Mouse (Mus musculus): ENCODE data around the gene 2310057N15Rik.
A peak's percentile ranks its signal among the peaks of the same experiment; 100 is the strongest.
"Not testable (repeated sequence)": the region's sequence is repeated elsewhere in the genome, so short reads cannot be mapped to it uniquely, and the experiment has no call there.

2310057N15Rik gene

DNA sequence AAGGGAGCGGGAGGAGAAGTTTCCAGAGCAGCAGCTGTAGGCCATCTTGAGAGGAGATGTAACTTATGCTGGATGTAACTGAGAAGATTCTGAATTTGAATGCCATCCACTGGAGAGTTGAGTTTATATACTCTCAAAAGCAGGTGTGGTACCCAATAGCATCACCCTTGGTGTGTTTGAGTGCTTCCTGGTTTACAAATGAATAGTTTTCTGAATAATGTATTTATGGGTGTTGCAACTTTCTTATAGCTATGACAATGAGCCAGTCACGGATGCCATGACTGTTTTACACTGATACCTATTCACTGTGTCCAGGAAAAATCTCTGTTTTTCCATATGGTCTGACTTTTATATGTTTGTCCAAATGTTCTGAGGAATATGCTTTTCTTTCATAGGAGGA is at the start of gene 2310057N15Rik:
2310057N15Rik (minus strand) TSS at position 101 of the 400 bp plus-strand sequence.
- no peak for DNase-seq (ENCODE audit: low read depth)

GRCm38 (mm10) chr16:88823736-88824135 is 49.7 kb upstream of the 2310057N15Rik start:
- DNase-seq (ENCODE audit: low read depth) = peak; percentile 1

DNA sequence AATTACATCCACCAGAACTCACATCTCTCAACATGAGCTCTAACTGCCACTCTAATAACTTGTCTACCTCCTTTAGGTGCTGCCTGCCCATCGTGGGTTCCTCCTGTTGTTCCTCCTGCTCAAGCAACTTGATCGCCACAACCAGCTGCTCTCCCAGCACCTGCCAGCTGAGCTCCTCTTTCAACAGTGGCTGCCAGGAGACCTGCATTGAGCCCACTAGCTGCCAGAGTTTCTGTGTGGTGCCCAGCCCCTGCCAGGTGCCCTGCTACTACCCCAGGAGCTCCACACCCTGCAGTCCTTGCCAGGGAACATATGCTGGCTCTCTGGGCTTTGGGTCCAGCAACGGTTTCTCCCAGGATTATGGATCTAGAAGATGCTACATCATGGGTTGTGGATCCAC is 46.1 kb upstream of the 2310057N15Rik start, which contains the start of gene Krtap15:
Krtap15 (plus strand) TSS at position 150 of the 400 bp plus-strand sequence.
- no peak for DNase-seq (ENCODE audit: low read depth)

GRCm38 (mm10) chr16:88811827-88812226 is 37.8 kb upstream of the 2310057N15Rik start, which contains the start of gene Gm20741:
TSS of gene Gm20741 (minus strand) at chr16:88812220.
- DNase-seq (ENCODE audit: low read depth) = no peak

DNA sequence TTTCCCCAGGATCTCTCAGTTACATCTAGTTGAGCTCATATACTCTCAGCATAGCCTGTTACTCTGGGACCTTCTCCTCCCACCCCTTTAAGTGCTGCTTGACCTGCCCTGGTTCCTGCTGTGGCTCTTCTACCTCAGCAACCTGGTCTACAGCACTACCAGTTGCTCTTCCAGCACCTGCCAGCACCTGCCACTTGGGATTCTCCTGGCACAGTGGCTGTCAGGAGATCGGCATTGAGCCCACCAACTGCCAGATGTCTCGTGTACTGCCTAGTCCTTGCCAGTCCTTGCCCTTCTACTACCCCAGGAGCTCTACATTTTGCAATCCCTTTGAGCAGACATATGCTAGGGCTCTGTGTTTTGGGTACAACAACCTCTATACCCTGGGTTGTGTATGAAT is 12.8 kb upstream of the 2310057N15Rik start:
- DNase-seq (ENCODE audit: low read depth) = no peak

DNA sequence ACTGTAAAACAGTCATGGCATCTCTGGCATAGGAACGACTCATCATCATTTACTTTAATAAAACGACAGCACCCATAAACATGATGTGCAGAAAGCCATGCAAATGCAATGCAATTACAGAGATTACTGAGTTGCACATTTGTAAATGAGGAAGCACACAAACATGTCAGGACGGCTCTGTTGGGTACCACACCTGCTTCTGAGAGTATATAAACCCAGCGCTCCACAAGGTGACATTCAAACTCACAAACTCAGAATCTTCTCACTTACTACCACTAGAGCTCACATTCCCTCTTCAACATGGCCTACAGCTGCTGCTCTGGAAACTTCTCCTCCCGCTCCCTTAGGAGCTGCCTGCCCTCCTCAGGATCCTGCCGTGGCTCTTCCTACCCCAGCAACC is 3.6 kb upstream of the 2310057N15Rik start, which contains the start of gene Gm5965:
Gm5965 (plus strand) TSS at position 301 of the 400 bp plus-strand sequence.
- DNase-seq (ENCODE audit: low read depth) = no peak

- not testable (repeated sequence) for DNase-seq (ENCODE audit: low read depth)
Observed at GRCm38 (mm10) chr16:88758547-88758946, 15.5 kb downstream of the 2310057N15Rik start, which contains the start of gene 2310034C09Rik. TSS of gene 2310034C09Rik (plus strand) at chr16:88758847.

GRCm38 (mm10) chr16:88751535-88751934 is 22.5 kb downstream of the 2310057N15Rik start, which contains the start of gene Krtap13:
TSS of gene Krtap13 (minus strand) at chr16:88751635.
- not testable (repeated sequence) for DNase-seq (ENCODE audit: low read depth)

DNA sequence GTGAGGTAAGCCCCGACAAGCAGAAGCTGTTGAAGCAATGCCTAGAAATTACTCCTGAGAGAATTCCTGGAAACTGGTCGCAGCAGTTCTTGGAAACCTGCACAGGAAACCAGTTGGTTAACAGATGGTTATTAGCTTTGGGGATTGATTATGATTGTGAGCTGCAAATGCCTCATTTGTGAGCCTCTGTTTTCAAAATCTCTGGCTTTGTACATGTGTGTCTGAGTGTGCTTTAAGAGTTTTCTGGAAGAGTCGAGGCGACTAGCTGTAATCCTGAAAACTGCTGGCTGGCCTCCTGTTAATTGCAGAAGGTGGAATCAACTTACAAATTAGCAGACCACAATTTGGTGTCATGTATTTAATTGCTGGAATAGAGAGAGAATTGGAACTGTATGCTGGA is 26.1 kb downstream of the 2310057N15Rik start:
- no peak for DNase-seq (ENCODE audit: low read depth)

- DNase-seq (ENCODE audit: low read depth) = no peak
Observed at GRCm38 (mm10) chr16:88744750-88745340, 29.2 kb downstream of the 2310057N15Rik start.

DNA sequence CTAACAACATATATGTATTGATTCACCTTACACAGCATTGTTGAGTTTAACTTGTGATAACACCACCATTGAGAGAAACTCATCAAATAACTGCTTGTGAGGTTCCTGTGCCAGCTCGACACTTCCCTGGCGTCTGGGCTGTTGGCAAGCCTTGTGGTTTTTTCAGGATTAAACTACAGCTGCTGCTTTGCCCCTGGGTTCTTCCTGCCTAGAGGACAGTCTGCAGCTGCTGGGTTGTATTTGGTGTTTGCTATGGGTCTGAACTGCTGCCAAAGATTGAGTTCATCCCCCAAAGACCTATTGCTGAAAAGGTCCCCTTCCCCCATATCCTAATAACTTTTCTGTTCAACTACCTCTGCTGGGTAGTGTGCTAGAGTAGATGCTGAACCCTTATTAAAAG is 38.6 kb downstream of the 2310057N15Rik start:
- no peak for DNase-seq (ENCODE audit: low read depth)

- DNase-seq (ENCODE audit: low read depth) = no peak
Observed at GRCm38 (mm10) chr16:88728812-88729275, 45.2 kb downstream of the 2310057N15Rik start, which contains the start of gene Krtap13-1. TSS of gene Krtap13-1 (plus strand) at chr16:88728862.

Measured in c-Kit-positive CD71-negative TER-119-negative erythroid progenitor cells, embryonic 14.5 days (primary cell).